Mouse (Mus musculus) NIH3T3 (cell line): ENCODE measurements around the gene Gm7168.

ENCODE experiments used
- DNase-seq: peaks from one replicate; pipeline ENCODE4 v3.0.0-alpha.2; 2012; ENCODE audit warnings: low read depth

The Gm7168 gene

DNA sequence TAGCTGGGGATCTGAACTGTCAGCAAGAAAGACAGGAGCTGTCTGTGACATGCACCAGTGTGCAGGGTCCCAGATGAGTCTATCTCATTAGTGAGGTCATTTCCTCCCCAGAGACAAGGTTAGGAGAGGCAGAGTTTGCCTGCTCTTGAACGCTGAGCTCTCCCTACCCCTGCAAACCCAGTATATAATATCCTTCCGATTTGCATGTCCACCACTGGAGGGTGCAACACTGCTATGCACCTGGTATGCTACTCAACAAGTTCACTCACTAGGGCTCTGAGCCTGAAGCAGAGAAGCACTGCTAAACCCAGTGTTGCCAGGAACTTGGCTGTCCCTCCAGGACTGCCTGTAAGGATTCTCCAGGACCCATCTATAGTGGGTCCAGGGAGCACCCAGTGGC, 45.3 kb downstream of the Gm7168 start:
- DNase-seq, result peak; percentile 40
